Mouse (Mus musculus): ENCODE results near the gene Pax4.

Gene Pax4

GRCm38 (mm10) chr6:28450481-28450880 is 1.3 kb upstream of the Pax4 start:
- no peak for DNase-seq (ENCODE audit: low read depth in 1 of 2, low spot score in 2 of 2)

GRCm38 (mm10) chr6:28447937-28448336 is 1.2 kb downstream of the Pax4 start:
- DNase-seq (ENCODE audit: low read depth in 1 of 2, low spot score in 2 of 2) = no peak

GRCm38 (mm10) chr6:28431538-28431855 is 17.7 kb downstream of the Pax4 start:
- no peak for DNase-seq (ENCODE audit: low read depth in 1 of 2, low spot score in 2 of 2)

DNA sequence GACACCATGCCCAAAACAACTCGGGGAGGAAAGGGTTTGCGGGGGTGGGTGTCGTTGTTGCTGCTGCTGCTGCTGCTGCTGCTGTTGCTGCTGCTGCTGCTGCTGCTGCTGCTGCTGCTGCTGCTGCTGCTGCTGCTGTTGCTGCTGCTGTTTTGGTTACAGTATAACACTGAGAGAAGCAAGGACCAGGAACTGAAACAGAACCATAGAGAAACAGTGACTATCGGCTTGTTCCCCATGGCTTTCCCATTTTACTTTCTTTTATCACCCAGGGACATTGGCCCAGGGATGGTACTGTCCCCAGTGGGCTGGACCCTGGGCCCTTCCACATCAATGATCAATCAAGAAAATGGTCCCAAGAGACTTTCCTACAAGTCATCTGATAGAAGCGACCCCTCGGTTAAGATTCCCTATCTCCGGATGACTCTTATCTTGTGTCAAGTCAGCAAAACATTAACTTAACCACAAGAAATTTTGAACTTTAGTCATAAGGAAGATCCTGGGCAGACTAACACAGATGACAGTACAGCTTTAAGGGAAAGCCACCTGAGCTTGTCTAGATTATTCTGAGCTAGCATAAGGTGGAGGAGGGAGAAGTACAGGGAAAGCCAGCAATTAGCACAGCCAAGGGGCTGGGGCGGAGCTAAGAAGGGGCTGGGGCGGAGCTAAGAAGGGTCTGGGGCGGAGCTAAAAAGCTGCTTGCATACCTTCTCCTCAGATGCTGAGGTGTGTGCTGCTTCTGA is 18.2 kb downstream of the Pax4 start:
- DNase-seq (ENCODE audit: low read depth in 1 of 2, low spot score in 2 of 2) = no peak

DNA sequence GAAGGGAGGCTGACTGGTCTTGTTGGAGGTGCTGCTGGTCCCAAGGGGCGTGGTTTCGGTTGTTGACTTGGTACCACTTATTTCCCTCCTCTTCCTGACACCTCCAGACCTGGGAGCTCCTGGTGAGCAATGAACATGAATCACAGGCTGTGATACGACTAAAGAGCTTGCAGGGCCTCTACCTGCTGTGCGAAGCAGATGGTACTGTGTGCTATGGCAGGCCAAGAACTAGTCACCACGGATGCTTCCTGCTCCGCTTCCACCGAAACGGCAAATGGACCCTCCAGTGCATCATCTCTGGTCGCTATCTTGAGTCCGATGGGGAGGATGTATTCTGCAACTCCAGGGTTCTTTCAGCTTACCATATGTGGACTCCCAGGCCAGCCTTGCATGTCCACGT is 19.3 kb downstream of the Pax4 start:
- no peak for DNase-seq (ENCODE audit: low read depth in 1 of 2, low spot score in 2 of 2)

DNA sequence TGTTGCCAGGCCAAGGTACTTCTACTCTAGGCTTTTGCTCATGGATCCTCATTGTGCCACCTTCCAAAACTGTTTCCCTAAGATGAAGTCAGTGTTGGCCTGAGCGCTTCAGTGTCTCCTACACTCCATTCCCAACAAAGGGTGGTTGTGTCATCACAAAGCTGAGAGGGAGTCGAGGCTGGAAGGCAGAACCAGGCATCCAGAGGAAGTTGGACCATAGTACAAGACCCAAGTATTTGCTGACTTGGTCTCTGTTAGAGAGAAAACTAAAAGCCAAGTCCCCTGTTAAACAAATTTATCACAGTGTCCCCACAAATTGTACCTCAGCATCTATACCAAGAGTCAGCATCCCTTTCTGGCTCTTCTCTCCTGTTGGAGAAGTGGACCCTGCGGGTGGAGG is 20.9 kb downstream of the Pax4 start, which contains the start of gene Gcc1:
TSS of gene Gcc1 (minus strand) at position 101 of the 400 bp plus-strand sequence.
- no peak for DNase-seq (ENCODE audit: low read depth in 1 of 2, low spot score in 2 of 2)

DNA sequence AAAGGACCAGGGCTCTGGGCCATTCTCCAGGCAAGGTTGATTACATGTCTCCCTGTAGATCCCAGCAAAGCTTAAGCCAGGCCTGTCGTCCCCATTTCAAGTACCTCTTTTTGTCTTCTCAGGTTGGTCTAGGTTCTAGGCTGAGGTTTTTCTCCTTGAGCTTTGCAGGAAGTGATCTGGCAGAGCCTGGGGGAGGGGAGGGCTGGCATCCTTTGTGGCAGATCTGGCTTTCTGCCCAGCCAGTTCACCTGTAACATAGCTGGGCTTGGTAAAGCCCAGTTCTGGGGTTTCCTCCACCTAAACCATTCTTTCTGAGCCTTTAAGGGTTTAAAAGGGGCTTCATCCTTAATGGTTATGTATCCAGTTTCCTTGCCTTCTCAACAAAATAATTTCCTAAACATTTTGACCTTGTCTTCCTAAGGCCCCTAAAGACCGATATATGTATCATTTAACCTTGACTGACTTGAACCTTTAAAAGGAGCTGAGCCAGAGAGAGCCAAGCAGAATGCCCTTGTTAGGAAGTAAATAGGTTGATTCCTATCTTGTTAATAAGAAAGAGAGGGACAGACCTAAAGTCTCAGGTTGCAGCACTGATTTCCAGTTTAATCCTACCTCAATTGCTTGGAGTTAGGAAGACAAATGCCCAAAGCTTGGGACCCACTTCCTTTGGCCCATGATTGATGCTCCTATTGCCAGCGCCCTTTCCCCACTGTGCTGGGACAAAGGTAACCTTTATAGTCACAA is 21.9 kb downstream of the Pax4 start, which contains the start of gene Fscn3:
TSS of gene Fscn3 (plus strand) at position 694 of the 744 bp plus-strand sequence.
- DNase-seq (ENCODE audit: low read depth in 1 of 2, low spot score in 2 of 2) = no peak

DNA sequence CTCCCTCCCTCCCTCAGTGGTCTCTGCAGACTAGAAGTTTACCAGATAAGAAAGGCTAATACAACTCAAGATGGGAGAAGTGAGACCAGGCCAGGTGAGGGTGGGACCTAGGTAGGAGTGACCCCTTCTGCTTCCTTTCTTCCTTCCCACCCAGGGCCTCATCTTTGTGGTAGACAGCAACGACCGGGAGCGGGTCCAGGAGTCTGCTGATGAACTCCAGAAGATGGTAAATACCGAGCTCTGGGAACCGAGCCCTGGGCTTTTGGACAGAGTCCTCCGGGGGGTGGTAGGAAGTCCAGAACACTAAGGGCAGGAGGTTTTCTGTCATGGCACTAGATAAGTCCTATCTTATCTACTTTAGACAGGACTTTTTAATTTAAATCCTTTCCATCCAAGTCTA is 24.1 kb downstream of the Pax4 start:
- no peak for DNase-seq (ENCODE audit: low read depth in 1 of 2, low spot score in 2 of 2)

GRCm38 (mm10) chr6:28423767-28424695 is 25.1 kb downstream of the Pax4 start:
- no peak for DNase-seq (ENCODE audit: low read depth in 1 of 2, low spot score in 2 of 2)

DNA sequence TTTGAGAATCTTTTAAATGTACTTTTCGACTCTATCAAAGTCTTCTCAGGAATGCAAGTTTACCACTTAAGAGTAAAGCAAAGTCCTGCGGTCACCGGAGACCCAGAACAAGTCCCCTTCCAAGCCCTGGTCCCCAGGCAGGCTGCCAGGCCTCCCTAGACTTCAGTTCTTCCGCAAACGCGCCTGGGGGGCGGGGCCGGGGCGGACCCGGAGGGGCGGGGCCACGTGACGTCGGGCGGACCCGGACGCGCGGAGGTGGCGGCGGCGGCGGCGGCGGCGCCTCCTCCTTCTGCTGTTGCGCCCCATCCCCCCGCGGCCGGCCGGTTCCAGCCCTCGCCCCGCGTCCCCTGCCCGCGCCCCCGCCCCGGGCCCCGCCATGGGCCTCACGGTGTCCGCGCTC is 25.8 kb downstream of the Pax4 start, which contains the start of gene Arf5:
TSS of gene Arf5 (plus strand) at position 248 of the 400 bp plus-strand sequence.
- DNase-seq (ENCODE audit: low read depth in 1 of 2, low spot score in 2 of 2) = peak; percentile 67 to 89

- no peak for DNase-seq (ENCODE audit: low read depth in 1 of 2, low spot score in 2 of 2)
Measured at GRCm38 (mm10) chr6:28422651-28423290, 26.4 kb downstream of the Pax4 start.

DNA sequence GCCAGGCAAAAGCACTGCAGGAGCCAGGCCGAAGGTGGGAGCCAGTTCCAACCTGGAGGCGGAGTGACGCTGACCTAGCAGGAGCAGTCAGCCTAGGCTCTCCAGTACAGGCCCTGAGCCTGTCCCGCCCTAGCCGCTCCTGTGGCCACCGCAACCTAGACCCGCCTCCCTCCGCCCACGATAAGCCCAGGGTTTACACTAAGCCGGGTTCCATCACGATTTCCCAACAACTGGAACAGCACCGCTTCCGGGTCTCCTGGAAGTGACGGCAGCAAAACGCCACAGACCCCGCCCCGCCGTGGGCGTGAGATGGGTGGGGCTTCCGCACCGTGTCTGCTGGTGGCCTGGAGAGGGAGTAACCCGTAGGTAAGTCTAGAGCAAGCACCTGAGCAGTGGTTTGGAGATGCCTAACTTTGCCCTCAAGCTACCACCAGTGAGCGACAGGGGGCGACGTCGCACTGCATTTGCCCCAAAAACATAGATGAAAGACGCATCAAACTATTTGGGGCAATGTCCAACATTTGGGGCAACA is 27.6 kb downstream of the Pax4 start:
- DNase-seq (ENCODE audit: low read depth in 1 of 2, low spot score in 2 of 2) = peak; percentile 92 to 95

- no peak for DNase-seq (ENCODE audit: low read depth in 1 of 2, low spot score in 2 of 2)
Measured at GRCm38 (mm10) chr6:28420865-28421264, 28.3 kb downstream of the Pax4 start.

- no peak for DNase-seq (ENCODE audit: low read depth in 1 of 2, low spot score in 2 of 2)
Measured at GRCm38 (mm10) chr6:28420361-28420760, 28.8 kb downstream of the Pax4 start.

- no peak for DNase-seq (ENCODE audit: low read depth in 1 of 2, low spot score in 2 of 2)
Measured at GRCm38 (mm10) chr6:28419673-28420072, 29.5 kb downstream of the Pax4 start.

- no peak for DNase-seq (ENCODE audit: low read depth in 1 of 2, low spot score in 2 of 2)
Measured at GRCm38 (mm10) chr6:28418449-28418848, 30.7 kb downstream of the Pax4 start.

DNA sequence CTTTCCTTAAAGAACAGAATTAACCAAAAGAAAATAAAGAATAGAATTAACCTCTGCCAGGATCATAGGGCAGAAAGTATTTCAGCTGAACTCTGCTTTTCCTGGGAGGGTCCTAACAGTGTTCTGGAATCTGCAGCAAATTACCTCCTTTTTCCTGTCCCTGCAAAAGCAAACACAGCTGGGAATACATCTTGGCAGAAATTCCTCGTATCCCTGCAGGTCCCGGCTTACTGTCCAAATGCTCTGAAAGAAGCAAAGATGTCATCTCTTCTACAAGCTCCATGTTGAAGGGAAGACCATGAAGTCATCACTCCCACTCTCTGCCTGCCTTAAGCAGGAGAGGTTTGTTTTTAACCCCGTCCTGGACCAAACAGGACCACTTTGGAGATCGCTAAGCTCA is 32.2 kb downstream of the Pax4 start:
- no peak for DNase-seq (ENCODE audit: low read depth in 1 of 2, low spot score in 2 of 2)

GRCm38 (mm10) chr6:28411236-28411635 is 37.9 kb downstream of the Pax4 start:
- no peak for DNase-seq (ENCODE audit: low read depth in 1 of 2, low spot score in 2 of 2)

- no peak for DNase-seq (ENCODE audit: low read depth in 1 of 2, low spot score in 2 of 2)
Measured at GRCm38 (mm10) chr6:28410053-28410452, 39.1 kb downstream of the Pax4 start.

- DNase-seq (ENCODE audit: low read depth in 1 of 2, low spot score in 2 of 2) = no peak
Measured at GRCm38 (mm10) chr6:28399791-28400190, 49.4 kb downstream of the Pax4 start.

GRCm38 (mm10) chr6:28398726-28399125 is 50.4 kb downstream of the Pax4 start:
- no peak for DNase-seq (ENCODE audit: low read depth in 1 of 2, low spot score in 2 of 2)

Measured in monocyte, adult 2 months (primary cell).